Mouse (Mus musculus) neural tube, embryonic 12.5 days (tissue): Measurements from ENCODE around the gene Sult5a1. TPM values are rescaled to one million over a fixed set of nuclear protein-coding genes. Genes with fewer than 3 reads are reported as not detected.

Source experiments
- ATAC-seq: fragments of 200-750 bp; cut with Nextera tagmentation; 2 replicates; pipeline ENCODE4 v1.8.0; 2017; ENCODE audit warnings: low read depth, mild to moderate bottlenecking, moderate TSS enrichment, moderate library complexity; ENCODE audit not compliant: low FRiP score
- H3K27ac ChIP-seq: fragments of 300-500 bp; sonication (generic); 2 replicates; pipeline ENCODE4 v1.5.1; 2016
- H3K27me3 ChIP-seq: fragments of 300-500 bp; sonication (generic); replicated peaks from 2 replicates; pipeline ENCODE4 v1.6.1; 2016; ENCODE audit warnings: mild to moderate bottlenecking
- H3K36me3 ChIP-seq: fragments of 300-500 bp; sonication (generic); 2 replicates; pipeline ENCODE4 v1.6.1; 2016; ENCODE audit warnings: mild to moderate bottlenecking
- H3K4me1 ChIP-seq: fragments of 300-500 bp; sonication (generic); 2 replicates; pipeline ENCODE4 v1.6.1; 2016
- H3K4me2 ChIP-seq: fragments of 300-500 bp; sonication (generic); replicated peaks from 2 replicates; pipeline ENCODE4 v1.6.1; 2016; ENCODE audit warnings: mild to moderate bottlenecking
- H3K4me3 ChIP-seq: fragments of 300-500 bp; sonication (generic); 2 replicates; pipeline ENCODE4 v1.5.1; 2016
- H3K9ac ChIP-seq: fragments of 300-500 bp; sonication (generic); 2 replicates; pipeline ENCODE4 v1.6.1; 2016; ENCODE audit warnings: mild to moderate bottlenecking
- H3K9me3 ChIP-seq: fragments of 300-500 bp; sonication (generic); 2 replicates; pipeline ENCODE4 v1.6.1; 2016; ENCODE audit warnings: mild to moderate bottlenecking
- WGBS: fragments of 180-500 bp; shearing (Covaris S2); methylation state at CpG from one replicate; pipeline ENCODE4 v1.1.7; 2016; 5-methylcytosine and 5-hydroxymethylcytosine counted together
- polyA plus RNA-seq: library from polyadenylated mRNA; unstranded; fragments of >200 nt; fragmentation: Nextera tagmentation; extraction: Ambion mirVana; gene quantifications from 2 replicates; pipeline ENCODE4 v1.2.1, GENCODE M21; 2016

Sult5a1 gene
- polyA plus RNA-seq, 1 experiment from 2014 or later, result 3.5 TPM

- Histone ChIP-seq H3K9me3 (0 out of 2 replicates have a peak, but pooled peaks cover 3% of the 10 kb centered on the region), H3K9ac (no peak overlapping the region), H3K27ac (no peak overlapping the region), H3K36me3 (no peaks in the 10 kb centered on the region), H3K27me3 (0 out of 2 replicates have a peak, but pooled peaks cover 4% of the 10 kb centered on the region), H3K4me1 (peaks cover 21% of the 10 kb centered on the region), H3K4me3 (no peak overlapping the region), H3K4me2 (no peak overlapping the region)
- WGBS, result 98% methylated on average over 2 of the region's 2 CpGs
- no peak for ATAC-seq
These were observed 25.2 kb downstream of the Sult5a1 start for GRCm38 (mm10) chr8:123132953-123133352.

GRCm38 (mm10) chr8:123131041-123131440 is 27.1 kb downstream of the Sult5a1 start:
- no peak for ATAC-seq
- Histone ChIP-seq H3K27ac (no peak overlapping the region), H3K4me3 (no peak overlapping the region), H3K4me2 (no peak overlapping the region), H3K4me1 (peaks cover 16% of the 10 kb centered on the region), H3K36me3 (no peaks in the 10 kb centered on the region), H3K27me3 (peaks cover 11% of the 10 kb centered on the region), H3K9me3 (0 out of 2 replicates have a peak, but pooled peaks cover 3% of the 10 kb centered on the region), H3K9ac (no peak overlapping the region)
- WGBS, result 76% methylated on average over 9 of the region's 9 CpGs

GRCm38 (mm10) chr8:123126193-123126816 is 31.8 kb downstream of the Sult5a1 start:
- Histone ChIP-seq H3K4me1 (peaks cover 10% of the 10 kb centered on the region), H3K36me3 (no peaks in the 10 kb centered on the region), H3K9ac (no peak overlapping the region), H3K27me3 (peaks cover 21% of the 10 kb centered on the region), H3K4me3 (no peak overlapping the region), H3K9me3 (no peaks in the 10 kb centered on the region), H3K27ac (no peak overlapping the region), H3K4me2 (peak overlapping the region; percentile 16; the same call in 1 of the 2 replicates)
- 4% methylated on average over 19 of the region's 19 CpGs for WGBS
- ATAC-seq, result no peak

- H3K36me3 ChIP-seq, result no peaks in the 10 kb centered on the region
- no peak overlapping the region for H3K27ac ChIP-seq
- ATAC-seq, result no peak
- no peak overlapping the region for H3K9ac ChIP-seq
- peaks cover 39% of the 10 kb centered on the region for H3K27me3 ChIP-seq
- H3K9me3 ChIP-seq, result no peaks in the 10 kb centered on the region
- no peak overlapping the region for H3K4me3 ChIP-seq
- WGBS, result 77% methylated on average over 5 of the region's 5 CpGs
- peaks cover 14% of the 10 kb centered on the region for H3K4me1 ChIP-seq
- H3K4me2 ChIP-seq, result no peak overlapping the region
These were observed 35.4 kb downstream of the Sult5a1 start for GRCm38 (mm10) chr8:123122670-123123069.

GRCm38 (mm10) chr8:123122059-123122458 is 36.1 kb downstream of the Sult5a1 start:
- peaks cover 20% of the 10 kb centered on the region for H3K4me1 ChIP-seq
- no peak for ATAC-seq
- no peak overlapping the region for H3K27ac ChIP-seq
- no peaks in the 10 kb centered on the region for H3K36me3 ChIP-seq
- H3K4me3 ChIP-seq, result no peak overlapping the region
- H3K9me3 ChIP-seq, result no peaks in the 10 kb centered on the region
- 0 out of 2 replicates have a peak overlapping the region, but pooled peaks have one; percentile 29 for H3K9ac ChIP-seq
- peaks cover 45% of the 10 kb centered on the region for H3K27me3 ChIP-seq
- H3K4me2 ChIP-seq, result no peak overlapping the region
- WGBS, result 70% methylated on average over 9 of the region's 9 CpGs

- H3K36me3 ChIP-seq, result no peaks in the 10 kb centered on the region
- H3K4me1 ChIP-seq, result peaks cover 12% of the 10 kb centered on the region
- H3K9me3 ChIP-seq, result no peaks in the 10 kb centered on the region
- no peak for ATAC-seq
- no peak overlapping the region for H3K27ac ChIP-seq
- H3K4me3 ChIP-seq, result peak overlapping the region; percentile 40
- peaks cover 46% of the 10 kb centered on the region for H3K27me3 ChIP-seq
- peak overlapping the region; percentile 84 for H3K4me2 ChIP-seq
- 1% methylated on average over 17 of the region's 17 CpGs for WGBS
- peak overlapping the region; percentile 47; the same call in 1 of the 2 replicates for H3K9ac ChIP-seq
These were observed 40.4 kb downstream of the Sult5a1 start for GRCm38 (mm10) chr8:123117744-123118143.

- Histone ChIP-seq H3K9me3 (no peaks in the 10 kb centered on the region), H3K4me3 (peak within 1 kb of the TSS; percentile 40), H3K27ac (no peak within 1 kb of the TSS), H3K36me3 (no peaks in the 10 kb centered on the region), H3K27me3 (peaks cover 46% of the 10 kb centered on the region), H3K4me1 (peaks cover 12% of the 10 kb centered on the region), H3K9ac (peak within 1 kb of the TSS; percentile 47), H3K4me2 (peak within 1 kb of the TSS; percentile 84)
- no peak for ATAC-seq
- 1% methylated on average over 50 of the region's 51 CpGs for WGBS
These were observed 40.9 kb downstream of the Sult5a1 start, which contains the start of gene Cpne7 for GRCm38 (mm10) chr8:123117127-123117731. Cpne7 (plus strand) TSS chr8:123117374.

GRCm38 (mm10) chr8:123114644-123115043 is 43.5 kb downstream of the Sult5a1 start:
- WGBS, result 79% methylated on average over 3 of the region's 3 CpGs
- Histone ChIP-seq H3K9me3 (no peaks in the 10 kb centered on the region), H3K27me3 (peaks cover 46% of the 10 kb centered on the region), H3K4me2 (no peak overlapping the region), H3K4me3 (no peak overlapping the region), H3K36me3 (no peaks in the 10 kb centered on the region), H3K9ac (no peak overlapping the region), H3K27ac (no peak overlapping the region), H3K4me1 (peaks cover 12% of the 10 kb centered on the region)
- ATAC-seq, result no peak

- no peak overlapping the region for H3K27ac ChIP-seq
- no peak for ATAC-seq
- H3K4me3 ChIP-seq, result no peak overlapping the region
- H3K9me3 ChIP-seq, result no peaks in the 10 kb centered on the region
- H3K4me2 ChIP-seq, result no peak overlapping the region
- 76% methylated on average over 2 of the region's 2 CpGs for WGBS
- no peaks in the 10 kb centered on the region for H3K36me3 ChIP-seq
- H3K9ac ChIP-seq, result no peak overlapping the region
- peaks cover 12% of the 10 kb centered on the region for H3K4me1 ChIP-seq
- H3K27me3 ChIP-seq, result peaks cover 41% of the 10 kb centered on the region
These were observed 44.1 kb downstream of the Sult5a1 start for GRCm38 (mm10) chr8:123113908-123114469.

GRCm38 (mm10) chr8:123112892-123113291 is 45.2 kb downstream of the Sult5a1 start:
- ATAC-seq, result no peak
- WGBS, result 83% methylated on average over 9 of the region's 9 CpGs
- Histone ChIP-seq H3K4me2 (no peak overlapping the region), H3K9ac (no peak overlapping the region), H3K36me3 (no peaks in the 10 kb centered on the region), H3K27ac (no peak overlapping the region), H3K9me3 (no peaks in the 10 kb centered on the region), H3K4me3 (no peak overlapping the region), H3K27me3 (peaks cover 30% of the 10 kb centered on the region), H3K4me1 (peaks cover 11% of the 10 kb centered on the region)

GRCm38 (mm10) chr8:123110649-123111048 is 47.5 kb downstream of the Sult5a1 start:
- Histone ChIP-seq H3K27ac (no peak overlapping the region), H3K27me3 (peaks cover 8% of the 10 kb centered on the region), H3K9me3 (no peaks in the 10 kb centered on the region), H3K4me2 (no peak overlapping the region), H3K9ac (no peak overlapping the region), H3K4me1 (no peaks in the 10 kb centered on the region), H3K4me3 (no peak overlapping the region), H3K36me3 (peaks cover under 1% of the 10 kb centered on the region)
- ATAC-seq, result no peak
- 25% methylated on average over 4 of the region's 4 CpGs for WGBS

GRCm38 (mm10) chr8:123108953-123109352 is 49.2 kb downstream of the Sult5a1 start:
- H3K9ac ChIP-seq, result no peak overlapping the region
- H3K27ac ChIP-seq, result no peak overlapping the region
- H3K4me1 ChIP-seq, result peaks cover 3% of the 10 kb centered on the region; the same call in 1 of the 2 replicates
- peaks cover 16% of the 10 kb centered on the region for H3K36me3 ChIP-seq
- 87% methylated on average over 5 of the region's 5 CpGs for WGBS
- H3K27me3 ChIP-seq, result no peaks in the 10 kb centered on the region; the same call in 1 of the 2 replicates
- no peak overlapping the region for H3K4me2 ChIP-seq
- ATAC-seq, result no peak
- no peaks in the 10 kb centered on the region for H3K9me3 ChIP-seq
- no peak overlapping the region for H3K4me3 ChIP-seq
